Comparison of ENCODE assay signal across 24 mouse cellular contexts in genomic region chr2:172229190-172229589, GRCm38 (mm10). TPM values are rescaled to one million over a fixed set of nuclear protein-coding genes. Genes with fewer than 3 reads are reported as not detected.
"Had no signal": no experiment of that assay in that cellular context is flagged by ENCODE, and none has a peak within 500 bp of the region (broad histone marks: within the 10 kb centered on the region; RNA-seq: fewer than 3 reads in every experiment).

No protein-coding gene starts in this region.

- H3K9me3 ChIP-seq: liver, embryonic 13.5 days; neural tube, embryonic 12.5 days; neural tube, embryonic 15.5 days had no signal

- H3K4me2 ChIP-seq: liver, embryonic 13.5 days; midbrain, embryonic 11.5 days; neural tube, embryonic 12.5 days; neural tube, embryonic 15.5 days had no signal

- DNase-seq: kidney, postnatal 25 days; layer of hippocampus, adult 9-11 months; liver, embryonic 13.5 days; lung, adult 2 months; lung, postnatal 14 days; lung, postnatal 4 days; midbrain, embryonic 14.5 days; retina, postnatal 1 day; thymus, adult 2 months; thymus, postnatal 14 days; thymus, postnatal 4 days had no signal

- H3K4me1 ChIP-seq: liver, embryonic 13.5 days; neural tube, embryonic 12.5 days; neural tube, embryonic 15.5 days had no signal

- H3K4me3 ChIP-seq: layer of hippocampus, adult 2 months; liver, embryonic 13.5 days; neural tube, embryonic 12.5 days; neural tube, embryonic 15.5 days had no signal

- H3K27me3 ChIP-seq: liver, embryonic 13.5 days; neural tube, embryonic 12.5 days; neural tube, embryonic 15.5 days had no signal

- H3K27ac ChIP-seq: kidney, postnatal 0 days; layer of hippocampus, adult 2 months; liver, embryonic 13.5 days; neural tube, embryonic 12.5 days; neural tube, embryonic 15.5 days; stomach, postnatal 0 days had no signal

- H3K36me3 ChIP-seq: liver, embryonic 13.5 days; neural tube, embryonic 12.5 days; neural tube, embryonic 15.5 days had no signal

- H3K9ac ChIP-seq: liver, embryonic 13.5 days; neural tube, embryonic 12.5 days; neural tube, embryonic 15.5 days had no signal

RNA-seq across cellular contexts. Expression of gene Mc3r, which starts 19.1 kb away (rescaled TPM):
- total RNA-seq: layer of hippocampus, adult 2 months; liver, adult 2 months; megakaryocyte progenitor cell, adult 5-6 weeks; megakaryocyte-erythroid progenitor cell, adult 5-6 weeks had no signal
- polyA plus RNA-seq: kidney, postnatal 0 days; large intestine, adult 2 months; limb, embryonic 11.5 days; liver, adult 2 months; lung, adult 2 months; lung, embryonic 16.5 days; midbrain, embryonic 11.5 days; neural tube, embryonic 12.5 days; stomach, embryonic 14.5 days; stomach, postnatal 0 days; thymus, adult 2 months had no signal
